Mouse (Mus musculus) layer of hippocampus, postnatal 14 days (tissue): ENCODE measurements around the gene Capzb. TPM values are rescaled to one million over a fixed set of nuclear protein-coding genes. Genes with fewer than 3 reads are reported as not detected.

ENCODE experiments used
- DNase-seq, 2 experiments: peaks; one replicate each; pipeline ENCODE4 v3.0.0; 2021 to 2022; ENCODE audit warnings: low spot score in 2 of 2, mixed read lengths in 1 of 2
- total RNA-seq, 2 experiments: library from RNA; stranded (reverse); gene quantifications; 2 replicates each; pipeline ENCODE4 v1.2.3; 2021

Gene Capzb
- total RNA-seq, 2 experiments from 2014 or later: 406 to 431 TPM

- peak in 1 of 2 experiments; percentile 72 for DNase-seq
Measured at GRCm38 (mm10) chr4:139232479-139233145, 39.9 kb downstream of the Capzb start.

- no peak for DNase-seq
Measured at GRCm38 (mm10) chr4:139233146-139233495, 40.4 kb downstream of the Capzb start.

- no peak for DNase-seq
Measured at GRCm38 (mm10) chr4:139233755-139234254, 41.1 kb downstream of the Capzb start.

- no peak for DNase-seq
Measured at GRCm38 (mm10) chr4:139234261-139234660, 41.6 kb downstream of the Capzb start.

- DNase-seq: no peak
Measured at GRCm38 (mm10) chr4:139235556-139235955, 42.9 kb downstream of the Capzb start.

- no peak for DNase-seq
Measured at GRCm38 (mm10) chr4:139238612-139239011, 45.9 kb downstream of the Capzb start.

- DNase-seq: no peak
Measured at GRCm38 (mm10) chr4:139240334-139240733, 47.6 kb downstream of the Capzb start.

- DNase-seq: no peak
Measured at GRCm38 (mm10) chr4:139241678-139242606, 49.2 kb downstream of the Capzb start.

GRCm38 (mm10) chr4:139242607-139242955 lies 49.9 kb downstream of the Capzb start:
- DNase-seq: no peak

GRCm38 (mm10) chr4:139244176-139244575 lies 51.5 kb downstream of the Capzb start:
- DNase-seq: no peak

- no peak for DNase-seq
Measured at GRCm38 (mm10) chr4:139244766-139245165, 52.1 kb downstream of the Capzb start.

- no peak for DNase-seq
Measured at GRCm38 (mm10) chr4:139245534-139245933, 52.8 kb downstream of the Capzb start.

- DNase-seq: no peak
Measured at GRCm38 (mm10) chr4:139246130-139246877, 53.6 kb downstream of the Capzb start.

- DNase-seq: no peak
Measured at GRCm38 (mm10) chr4:139247966-139248365, 55.3 kb downstream of the Capzb start.

- no peak for DNase-seq
Measured at GRCm38 (mm10) chr4:139248736-139249135, 56.0 kb downstream of the Capzb start.

GRCm38 (mm10) chr4:139250043-139250442 lies 57.3 kb downstream of the Capzb start:
- no peak for DNase-seq

- no peak for DNase-seq
Measured at GRCm38 (mm10) chr4:139250886-139251285, 58.2 kb downstream of the Capzb start.

- peak; percentile 66 to 68 for DNase-seq
Measured at GRCm38 (mm10) chr4:139252051-139252760, 59.5 kb downstream of the Capzb start.

GRCm38 (mm10) chr4:139253206-139253605 lies 60.5 kb downstream of the Capzb start:
- DNase-seq: no peak

GRCm38 (mm10) chr4:139256146-139256545 lies 63.4 kb downstream of the Capzb start:
- DNase-seq: no peak

- DNase-seq: no peak
Measured at GRCm38 (mm10) chr4:139256708-139257107, 64.0 kb downstream of the Capzb start.
